Mouse (Mus musculus): ENCODE data around the gene Dock10. TPM values are rescaled to one million over a fixed set of nuclear protein-coding genes. Genes with fewer than 3 reads are reported as not detected.

Dock10 gene
- polyA plus RNA-seq, 1 experiment, result not detected

DNA sequence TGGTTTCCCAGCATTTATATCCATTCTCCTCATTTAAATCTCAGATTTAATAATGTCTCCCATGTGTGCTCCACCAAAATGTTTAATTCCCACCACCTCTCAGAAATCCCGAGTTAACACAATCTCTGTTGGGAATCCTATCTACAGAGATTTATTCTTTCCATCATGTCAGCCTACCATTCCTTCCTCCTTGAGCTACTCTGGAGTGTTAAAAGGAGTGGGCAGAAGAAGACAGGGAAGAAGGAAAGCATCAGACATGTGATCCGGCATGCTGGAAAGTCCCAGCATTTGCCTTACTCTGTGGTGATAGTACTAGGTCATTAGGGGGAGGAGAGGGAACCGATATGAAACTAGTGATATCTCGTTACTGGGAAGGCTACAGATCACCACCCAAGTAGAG is 254.2 kb downstream of the Dock10 start:
- TF ChIP-seq CTCF (IDR thresholded peaks at IDR 0.05; ENCODE audit: insufficient read depth, low read depth, low read length) (no peak), POLR2A (IDR thresholded peaks at IDR 0.05; ENCODE audit: insufficient read depth, low read depth, low read length) (no peak)
- Histone ChIP-seq H3K4me1 (ENCODE audit: control insufficient read depth, insufficient read depth, low read length) (no peaks in the 10 kb centered on the region), H3K4me3 (ENCODE audit: insufficient read depth, low read depth, low read length) (no peak overlapping the region), H3K27ac (ENCODE audit: insufficient read depth, low read depth, low read length) (no peak overlapping the region)
- 91% methylated on average over 4 of the region's 4 CpGs for WGBS

DNA sequence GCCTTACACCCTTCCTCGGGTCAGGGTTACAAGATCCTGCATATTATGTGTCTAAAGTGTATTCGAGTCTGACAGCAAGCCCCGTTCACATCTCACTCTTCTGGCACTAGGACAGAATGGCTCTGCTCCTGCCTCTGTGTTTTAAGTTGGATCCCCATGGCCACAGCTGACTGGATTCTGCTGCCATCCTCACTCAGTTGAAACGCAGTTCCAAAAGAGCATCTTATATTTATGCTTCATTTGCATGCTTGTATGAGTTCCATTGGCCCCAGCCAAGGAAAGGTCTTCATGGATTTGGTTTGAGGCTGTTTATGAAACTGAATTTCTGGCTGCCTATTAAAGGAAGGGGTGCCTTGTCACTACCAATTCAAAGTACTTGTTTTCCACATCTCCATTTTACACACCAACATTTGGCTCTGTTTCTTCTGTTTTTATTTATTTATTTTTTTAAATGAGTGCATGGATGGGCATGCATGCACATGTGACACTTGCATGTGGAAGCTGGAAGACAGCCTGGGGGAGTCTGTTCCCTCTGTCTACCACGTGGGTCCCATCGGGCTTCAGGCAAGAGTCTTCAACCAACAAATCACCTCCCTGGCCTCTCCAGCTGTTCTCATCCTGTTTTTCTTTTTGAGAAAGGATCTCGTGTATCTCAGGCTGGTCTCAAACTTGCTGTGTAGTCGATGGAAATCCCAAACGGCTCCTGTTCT is 255.7 kb downstream of the Dock10 start:
- WGBS, result 78% methylated on average over 9 of the region's 9 CpGs
- H3K4me3 ChIP-seq (ENCODE audit: insufficient read depth, low read depth, low read length), result no peak overlapping the region
- H3K4me1 ChIP-seq (ENCODE audit: control insufficient read depth, insufficient read depth, low read length), result no peaks in the 10 kb centered on the region
- no peak for TF ChIP-seq CTCF (IDR thresholded peaks at IDR 0.05; ENCODE audit: insufficient read depth, low read depth, low read length)
- no peak for TF ChIP-seq POLR2A (IDR thresholded peaks at IDR 0.05; ENCODE audit: insufficient read depth, low read depth, low read length)
- H3K27ac ChIP-seq (ENCODE audit: insufficient read depth, low read depth, low read length), result no peak overlapping the region

- TF ChIP-seq CTCF (IDR thresholded peaks at IDR 0.05; ENCODE audit: insufficient read depth, low read depth, low read length) (no peak), POLR2A (IDR thresholded peaks at IDR 0.05; ENCODE audit: insufficient read depth, low read depth, low read length) (no peak)
- 72% methylated on average over 7 of the region's 7 CpGs for WGBS
- Histone ChIP-seq H3K4me1 (ENCODE audit: control insufficient read depth, insufficient read depth, low read length) (no peaks in the 10 kb centered on the region), H3K27ac (ENCODE audit: insufficient read depth, low read depth, low read length) (no peak overlapping the region), H3K4me3 (ENCODE audit: insufficient read depth, low read depth, low read length) (no peak overlapping the region)
Observed at GRCm38 (mm10) chr1:80499264-80499663, 259.1 kb downstream of the Dock10 start.

DNA sequence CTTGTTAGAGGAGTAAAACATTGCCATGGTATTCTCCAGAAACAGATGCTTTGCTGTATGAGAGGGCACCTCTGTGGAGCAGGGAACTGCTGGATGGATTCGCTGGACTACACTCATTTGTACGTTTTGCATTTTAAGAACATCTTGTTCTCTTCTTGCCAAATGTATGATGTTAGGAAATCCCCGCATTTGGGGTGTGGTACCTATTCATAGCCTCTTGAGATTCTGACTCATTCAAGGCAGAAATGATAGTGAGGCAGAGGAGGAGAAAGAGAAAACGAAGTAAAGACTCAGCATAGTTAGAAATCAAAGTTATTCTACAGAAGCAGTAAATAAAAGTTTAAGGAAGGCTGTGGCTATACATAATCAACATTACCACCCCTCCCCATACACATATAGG is 262.0 kb downstream of the Dock10 start:
- Histone ChIP-seq H3K4me1 (ENCODE audit: control insufficient read depth, insufficient read depth, low read length) (no peaks in the 10 kb centered on the region), H3K4me3 (ENCODE audit: insufficient read depth, low read depth, low read length) (no peak overlapping the region), H3K27ac (ENCODE audit: insufficient read depth, low read depth, low read length) (no peak overlapping the region)
- 68% methylated on average over 4 of the region's 4 CpGs for WGBS
- no peak for TF ChIP-seq CTCF (IDR thresholded peaks at IDR 0.05; ENCODE audit: insufficient read depth, low read depth, low read length)
- TF ChIP-seq POLR2A (IDR thresholded peaks at IDR 0.05; ENCODE audit: insufficient read depth, low read depth, low read length), result no peak

DNA sequence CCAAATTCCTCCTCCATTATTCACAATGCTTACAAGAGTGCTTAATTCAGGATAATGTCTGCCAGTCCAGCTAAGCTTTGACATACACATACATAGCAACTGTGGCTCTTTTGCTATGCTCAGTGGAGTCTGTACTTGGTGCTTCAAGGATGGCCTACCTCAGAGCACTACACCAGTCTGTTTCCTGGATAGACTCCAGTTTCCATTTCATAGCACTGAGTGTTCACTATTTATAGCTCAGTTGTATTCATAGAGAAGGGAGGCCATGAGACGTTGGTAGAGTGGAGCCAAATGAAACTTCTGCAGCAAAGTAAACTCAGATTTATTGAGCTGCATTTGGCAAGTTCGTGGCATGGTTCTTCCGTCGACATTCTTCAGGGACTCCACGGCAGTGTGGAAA is 274.9 kb downstream of the Dock10 start:
- no peak overlapping the region for H3K4me3 ChIP-seq (ENCODE audit: insufficient read depth, low read depth, low read length)
- H3K27ac ChIP-seq (ENCODE audit: insufficient read depth, low read depth, low read length), result no peak overlapping the region
- 66% methylated on average over 5 of the region's 5 CpGs for WGBS
- no peak for TF ChIP-seq POLR2A (IDR thresholded peaks at IDR 0.05; ENCODE audit: insufficient read depth, low read depth, low read length)
- no peak for TF ChIP-seq CTCF (IDR thresholded peaks at IDR 0.05; ENCODE audit: insufficient read depth, low read depth, low read length)
- H3K4me1 ChIP-seq (ENCODE audit: control insufficient read depth, insufficient read depth, low read length), result no peaks in the 10 kb centered on the region

- TF ChIP-seq CTCF (IDR thresholded peaks at IDR 0.05; ENCODE audit: insufficient read depth, low read depth, low read length) (no peak), POLR2A (IDR thresholded peaks at IDR 0.05; ENCODE audit: insufficient read depth, low read depth, low read length) (no peak)
- no peak overlapping the region for H3K27ac ChIP-seq (ENCODE audit: insufficient read depth, low read depth, low read length)
- 55% methylated on average over 1 of the region's 1 CpGs for WGBS
- H3K4me1 ChIP-seq (ENCODE audit: control insufficient read depth, insufficient read depth, low read length), result no peaks in the 10 kb centered on the region
- no peak overlapping the region for H3K4me3 ChIP-seq (ENCODE audit: insufficient read depth, low read depth, low read length)
Observed at GRCm38 (mm10) chr1:80474942-80475341, 283.4 kb downstream of the Dock10 start.

- H3K27ac ChIP-seq (ENCODE audit: insufficient read depth, low read depth, low read length), result no peak overlapping the region
- no peaks in the 10 kb centered on the region for H3K4me1 ChIP-seq (ENCODE audit: control insufficient read depth, insufficient read depth, low read length)
- WGBS, result 100% methylated on average over 1 of the region's 1 CpGs
- TF ChIP-seq CTCF (IDR thresholded peaks at IDR 0.05; ENCODE audit: insufficient read depth, low read depth, low read length) (no peak), POLR2A (IDR thresholded peaks at IDR 0.05; ENCODE audit: insufficient read depth, low read depth, low read length) (no peak)
- H3K4me3 ChIP-seq (ENCODE audit: insufficient read depth, low read depth, low read length), result no peak overlapping the region
Observed at GRCm38 (mm10) chr1:80472395-80472794, 285.9 kb downstream of the Dock10 start.

- 85% methylated on average over 6 of the region's 6 CpGs for WGBS
- Histone ChIP-seq H3K27ac (ENCODE audit: insufficient read depth, low read depth, low read length) (no peak within 1 kb of the TSS), H3K4me1 (ENCODE audit: control insufficient read depth, insufficient read depth, low read length) (no peaks in the 10 kb centered on the region), H3K4me3 (ENCODE audit: insufficient read depth, low read depth, low read length) (no peak within 1 kb of the TSS)
- TF ChIP-seq POLR2A (IDR thresholded peaks at IDR 0.05; ENCODE audit: insufficient read depth, low read depth, low read length), result no peak
- TF ChIP-seq CTCF (IDR thresholded peaks at IDR 0.05; ENCODE audit: insufficient read depth, low read depth, low read length), result no peak
Observed at GRCm38 (mm10) chr1:80461348-80461747, 297.0 kb downstream of the Dock10 start, which contains the start of gene Gm45261. TSS of gene Gm45261 (minus strand) at chr1:80461448.

- Histone ChIP-seq H3K27ac (ENCODE audit: insufficient read depth, low read depth, low read length) (no peak overlapping the region), H3K4me3 (ENCODE audit: insufficient read depth, low read depth, low read length) (no peak overlapping the region), H3K4me1 (ENCODE audit: control insufficient read depth, insufficient read depth, low read length) (no peaks in the 10 kb centered on the region)
- TF ChIP-seq CTCF (IDR thresholded peaks at IDR 0.05; ENCODE audit: insufficient read depth, low read depth, low read length), result no peak
- no peak for TF ChIP-seq POLR2A (IDR thresholded peaks at IDR 0.05; ENCODE audit: insufficient read depth, low read depth, low read length)
- 56% methylated on average over 1 of the region's 1 CpGs for WGBS
Observed at GRCm38 (mm10) chr1:80459923-80460322, 298.4 kb downstream of the Dock10 start.
